Mouse (Mus musculus) C2C12 (cell line): ENCODE measurements around the gene Pdgfc. TPM values are rescaled to one million over a fixed set of nuclear protein-coding genes. Genes with fewer than 3 reads are reported as not detected.

Source experiments
- H3K27me3 ChIP-seq: one replicate; pipeline ENCODE4 v1.6.1; 2011; ENCODE audit not compliant: control insufficient read depth, insufficient read depth, insufficient read length
- H3K36me3 ChIP-seq: one replicate; pipeline ENCODE4 v1.6.1; 2011; ENCODE audit not compliant: control insufficient read depth, insufficient read depth
- H3K4me3 ChIP-seq: one replicate; pipeline ENCODE4 v1.5.1; 2011; ENCODE audit warnings: mild to moderate bottlenecking, control low read depth; ENCODE audit not compliant: poor library complexity, insufficient read depth, severe bottlenecking
- H3K79me2 ChIP-seq: one replicate; pipeline ENCODE4 v1.6.1; 2011; ENCODE audit not compliant: control insufficient read depth, insufficient read depth
- H3K79me3 ChIP-seq: one replicate; pipeline ENCODE4 v1.6.1; 2011; ENCODE audit warnings: low read depth, control low read depth
- H3ac ChIP-seq: one replicate; pipeline ENCODE3; 2011; ENCODE audit warnings: low read depth; ENCODE audit not compliant: control insufficient read depth, insufficient read length
- CEBPB ChIP-seq: IDR thresholded peaks from one replicate; pipeline ENCODE4 v1.6.1; 2011; ENCODE audit warnings: low read depth, mild to moderate bottlenecking, control low read depth, moderate library complexity
- CTCF ChIP-seq: IDR thresholded peaks from one replicate; pipeline ENCODE4 v1.5.1; 2011; ENCODE audit not compliant: control insufficient read depth, insufficient read depth, insufficient read length
- FOSL1 ChIP-seq: IDR thresholded peaks from one replicate; pipeline ENCODE4 v1.8.0; 2011; ENCODE audit warnings: mild to moderate bottlenecking, low read length; ENCODE audit not compliant: poor library complexity, insufficient read depth, severe bottlenecking
- MAX ChIP-seq: IDR thresholded peaks from one replicate; pipeline ENCODE4 v1.6.1; 2011; ENCODE audit warnings: mild to moderate bottlenecking, control low read depth
- MYOD1 ChIP-seq: IDR thresholded peaks from one replicate; pipeline ENCODE4 v1.6.1; 2011; ENCODE audit warnings: low read depth; ENCODE audit not compliant: control insufficient read depth, insufficient read length
- MYOG ChIP-seq: IDR thresholded peaks from one replicate; pipeline ENCODE4 v1.6.1; 2011; ENCODE audit not compliant: control insufficient read depth, insufficient read length; ENCODE audit errors: extremely low read depth
- USF1 ChIP-seq: IDR thresholded peaks from one replicate; pipeline ENCODE4 v1.6.1; 2011; ENCODE audit warnings: low read depth, mild to moderate bottlenecking, control low read depth, moderate library complexity
- polyA plus RNA-seq: library from polyadenylated mRNA; unstranded; fragments of >200 nt; fragmentation: generic; extraction: Trizol; gene quantifications from one replicate; pipeline ENCODE4 v1.2.1, GENCODE M21; 2012; ENCODE audit warnings: missing spikeins

Gene Pdgfc
- polyA plus RNA-seq, 1 experiment, result 13.3 TPM

- peaks cover 9% of the 10 kb centered on the region for H3K36me3 ChIP-seq
- H3ac ChIP-seq, result no peak overlapping the region
These were observed 164.4 kb downstream of the Pdgfc start for GRCm38 (mm10) chr3:81200647-81201046.

GRCm38 (mm10) chr3:81205201-81205600, 169.0 kb downstream of the Pdgfc start:
- TF ChIP-seq MYOD1 (no peak), CEBPB (no peak), MAX (no peak), MYOG (no peak), FOSL1 (no peak), CTCF (no peak), USF1 (no peak)
- H3K27me3 ChIP-seq, result no peaks in the 10 kb centered on the region
- peaks cover 15% of the 10 kb centered on the region for H3K36me3 ChIP-seq

More at GRCm38 (mm10) chr3:81200647-81201046, 164.4 kb downstream of the Pdgfc start:
- Histone ChIP-seq H3K79me2 (no peaks in the 10 kb centered on the region), H3K27me3 (no peaks in the 10 kb centered on the region), H3K79me3 (no peaks in the 10 kb centered on the region), H3K4me3 (no peak overlapping the region)
- no peak for TF ChIP-seq MAX
- TF ChIP-seq USF1, result no peak
- TF ChIP-seq MYOD1, result no peak

GRCm38 (mm10) chr3:81208246-81208645, 172.0 kb downstream of the Pdgfc start:
- Histone ChIP-seq H3K27me3 (no peaks in the 10 kb centered on the region), H3K36me3 (peaks cover 24% of the 10 kb centered on the region), H3K4me3 (no peak overlapping the region), H3K79me3 (no peaks in the 10 kb centered on the region), H3ac (no peak overlapping the region), H3K79me2 (no peaks in the 10 kb centered on the region)
- no peak for TF ChIP-seq CTCF
- no peak for TF ChIP-seq CEBPB
- TF ChIP-seq FOSL1, result no peak
- no peak for TF ChIP-seq USF1
- TF ChIP-seq MYOD1, result no peak
- no peak for TF ChIP-seq MYOG
- no peak for TF ChIP-seq MAX

More at GRCm38 (mm10) chr3:81205201-81205600, 169.0 kb downstream of the Pdgfc start:
- H3K79me2 ChIP-seq, result no peaks in the 10 kb centered on the region
- H3K4me3 ChIP-seq, result no peak overlapping the region
- H3ac ChIP-seq, result no peak overlapping the region
- H3K79me3 ChIP-seq, result no peaks in the 10 kb centered on the region

GRCm38 (mm10) chr3:81211147-81211546, 174.9 kb downstream of the Pdgfc start:
- no peaks in the 10 kb centered on the region for H3K27me3 ChIP-seq
- H3K4me3 ChIP-seq, result no peak overlapping the region
- no peaks in the 10 kb centered on the region for H3K79me2 ChIP-seq
- H3ac ChIP-seq, result no peak overlapping the region
- H3K36me3 ChIP-seq, result peaks cover 15% of the 10 kb centered on the region
- TF ChIP-seq CEBPB (no peak), CTCF (no peak), MAX (no peak), MYOG (no peak), USF1 (no peak), MYOD1 (no peak), FOSL1 (no peak)
- H3K79me3 ChIP-seq, result no peaks in the 10 kb centered on the region

- no peaks in the 10 kb centered on the region for H3K79me2 ChIP-seq
- H3K4me3 ChIP-seq, result no peak overlapping the region
- TF ChIP-seq CTCF, result no peak
- H3K36me3 ChIP-seq, result peaks cover 15% of the 10 kb centered on the region
- H3ac ChIP-seq, result no peak overlapping the region
- H3K79me3 ChIP-seq, result no peaks in the 10 kb centered on the region
- no peaks in the 10 kb centered on the region for H3K27me3 ChIP-seq
These were observed 175.4 kb downstream of the Pdgfc start for GRCm38 (mm10) chr3:81211666-81212065.

GRCm38 (mm10) chr3:81215547-81216118, 179.4 kb downstream of the Pdgfc start:
- Histone ChIP-seq H3K79me3 (no peaks in the 10 kb centered on the region), H3K36me3 (peaks cover 9% of the 10 kb centered on the region), H3K79me2 (no peaks in the 10 kb centered on the region), H3K27me3 (no peaks in the 10 kb centered on the region), H3ac (no peak overlapping the region), H3K4me3 (no peak overlapping the region)
- TF ChIP-seq CTCF, result no peak
- TF ChIP-seq CEBPB, result no peak
- no peak for TF ChIP-seq MYOD1
